Mouse (Mus musculus) bone marrow macrophage, adult 2 months (primary cell): Measurements from ENCODE around the gene Prss48.

Experiments used
- CTCF ChIP-seq: IDR thresholded peaks from 2 replicates; pipeline ENCODE4 v1.5.1; 2012; ENCODE audit warnings: low read depth, mild to moderate bottlenecking, low read length, moderate library complexity
- POLR2A ChIP-seq: IDR thresholded peaks from 2 replicates; pipeline ENCODE4 v1.6.1; 2012; ENCODE audit warnings: mild to moderate bottlenecking, low read depth, low read length, borderline replicate concordance

GRCm38 (mm10) chr3:85961134-85961533, 41.2 kb downstream of the Prss48 start:
- TF ChIP-seq POLR2A (no peak), CTCF (no peak)
